Mouse (Mus musculus) retina, postnatal 1 day (tissue): ENCODE data around the gene Ngef.

ENCODE experiments used
- DNase-seq: peaks from one replicate; pipeline ENCODE4 v3.0.0-alpha.2; 2012

Ngef gene

GRCm38 (mm10) chr1:87573800-87574215 lies at the start of gene Ngef:
TSS of gene Ngef (minus strand) at chr1:87573870.
- DNase-seq, result no peak

GRCm38 (mm10) chr1:87621858-87622279 lies 48.2 kb upstream of the Ngef start:
- DNase-seq, result no peak

- DNase-seq, result no peak
Observed at GRCm38 (mm10) chr1:87621146-87621857, 47.6 kb upstream of the Ngef start.

- DNase-seq, result no peak
Observed at GRCm38 (mm10) chr1:87620693-87621092, 47.0 kb upstream of the Ngef start.

GRCm38 (mm10) chr1:87620211-87620668 lies 46.6 kb upstream of the Ngef start, which contains the start of gene Inpp5d:
TSS of gene Inpp5d (plus strand) at chr1:87620312.
- DNase-seq, result no peak

- DNase-seq, result no peak
Observed at GRCm38 (mm10) chr1:87614576-87615295, 41.1 kb upstream of the Ngef start.

- peak; percentile 66 for DNase-seq
Observed at GRCm38 (mm10) chr1:87608416-87609046, 34.9 kb upstream of the Ngef start.

GRCm38 (mm10) chr1:87607385-87608091 lies 33.9 kb upstream of the Ngef start:
- no peak for DNase-seq

GRCm38 (mm10) chr1:87605296-87605695 lies 31.6 kb upstream of the Ngef start:
- no peak for DNase-seq

- DNase-seq, result no peak
Observed at GRCm38 (mm10) chr1:87603389-87603788, 29.7 kb upstream of the Ngef start.

- DNase-seq, result no peak
Observed at GRCm38 (mm10) chr1:87601801-87602200, 28.1 kb upstream of the Ngef start.

GRCm38 (mm10) chr1:87600533-87600932 lies 26.9 kb upstream of the Ngef start:
- no peak for DNase-seq

- DNase-seq, result no peak
Observed at GRCm38 (mm10) chr1:87594671-87595070, 21.0 kb upstream of the Ngef start.

GRCm38 (mm10) chr1:87594261-87594660 lies 20.6 kb upstream of the Ngef start:
- DNase-seq, result no peak

- DNase-seq, result no peak
Observed at GRCm38 (mm10) chr1:87589980-87590379, 16.3 kb upstream of the Ngef start.

GRCm38 (mm10) chr1:87589162-87589561 lies 15.5 kb upstream of the Ngef start:
- DNase-seq, result peak; percentile 14

GRCm38 (mm10) chr1:87580824-87581223 lies 7.2 kb upstream of the Ngef start:
- DNase-seq, result peak; percentile 20

GRCm38 (mm10) chr1:87578965-87579364 lies 5.3 kb upstream of the Ngef start:
- DNase-seq, result no peak

- peak; percentile 33 for DNase-seq
Observed at GRCm38 (mm10) chr1:87574785-87575184, 1.1 kb upstream of the Ngef start.

- peak; percentile 74 for DNase-seq
Observed at GRCm38 (mm10) chr1:87574353-87574752, 683 bp upstream of the Ngef start.

- no peak for DNase-seq
Observed at GRCm38 (mm10) chr1:87573261-87573660, 409 bp downstream of the Ngef start.

GRCm38 (mm10) chr1:87568398-87568797 lies 5.3 kb downstream of the Ngef start:
- DNase-seq, result peak; percentile 47

GRCm38 (mm10) chr1:87565760-87566159 lies 7.9 kb downstream of the Ngef start:
- DNase-seq, result no peak
